Mouse (Mus musculus): Measurements from ENCODE around the gene Faah. TPM values are rescaled to one million over a fixed set of nuclear protein-coding genes. Genes with fewer than 3 reads are reported as not detected.
A peak's percentile ranks its signal among the peaks of the same experiment; 100 is the strongest.

Gene Faah
- polyA plus RNA-seq, 1 experiment = 34.7 TPM

GRCm38 (mm10) chr4:116049211-116049610 lies 31.5 kb upstream of the Faah start:
- Histone ChIP-seq H3K4me3 (ENCODE audit: insufficient read depth, low read depth, low read length) (no peak overlapping the region), H3K27me3 (replicated peaks; ENCODE audit: control insufficient read depth, insufficient read depth, low read length) (no peaks in the 10 kb centered on the region), H3K27ac (ENCODE audit: insufficient read depth, low read depth, low read length) (no peak overlapping the region), H3K36me3 (ENCODE audit: control insufficient read depth, insufficient read depth, low read length) (no peaks in the 10 kb centered on the region), H3K4me1 (ENCODE audit: control insufficient read depth, insufficient read depth, low read length) (no peaks in the 10 kb centered on the region; the same call in 1 of the 2 replicates)
- TF ChIP-seq POLR2A (IDR thresholded peaks at IDR 0.05; ENCODE audit: low read depth, low read length) (no peak), CTCF (conservative IDR thresholded peaks at IDR 0.05; ENCODE audit: insufficient read depth, insufficient read length, low read depth, low read length) (no peak)
- no peak for DNase-seq
- 79% methylated on average over 3 of the region's 3 CpGs for WGBS

- no peak for DNase-seq
- H3K4me3 ChIP-seq (ENCODE audit: insufficient read depth, low read depth, low read length) = no peak overlapping the region
- H3K27me3 ChIP-seq (replicated peaks; ENCODE audit: control insufficient read depth, insufficient read depth, low read length) = no peaks in the 10 kb centered on the region
- no peaks in the 10 kb centered on the region for H3K36me3 ChIP-seq (ENCODE audit: control insufficient read depth, insufficient read depth, low read length)
- 79% methylated on average over 7 of the region's 7 CpGs for WGBS
- no peak overlapping the region for H3K27ac ChIP-seq (ENCODE audit: insufficient read depth, low read depth, low read length)
- no peaks in the 10 kb centered on the region; the same call in 1 of the 2 replicates for H3K4me1 ChIP-seq (ENCODE audit: control insufficient read depth, insufficient read depth, low read length)
- no peak for TF ChIP-seq CTCF (conservative IDR thresholded peaks at IDR 0.05; ENCODE audit: insufficient read depth, insufficient read length, low read depth, low read length)
- TF ChIP-seq POLR2A (IDR thresholded peaks at IDR 0.05; ENCODE audit: low read depth, low read length) = no peak
Observed at GRCm38 (mm10) chr4:116048130-116048920, 30.6 kb upstream of the Faah start.

GRCm38 (mm10) chr4:116047681-116048080 lies 30.0 kb upstream of the Faah start:
- Histone ChIP-seq H3K27ac (ENCODE audit: insufficient read depth, low read depth, low read length) (no peak overlapping the region), H3K4me1 (ENCODE audit: control insufficient read depth, insufficient read depth, low read length) (no peaks in the 10 kb centered on the region), H3K4me3 (ENCODE audit: insufficient read depth, low read depth, low read length) (no peak overlapping the region), H3K27me3 (replicated peaks; ENCODE audit: control insufficient read depth, insufficient read depth, low read length) (no peaks in the 10 kb centered on the region), H3K36me3 (ENCODE audit: control insufficient read depth, insufficient read depth, low read length) (no peaks in the 10 kb centered on the region; the same call in 1 of the 2 replicates)
- DNase-seq = no peak
- 93% methylated on average over 1 of the region's 1 CpGs for WGBS
- TF ChIP-seq POLR2A (IDR thresholded peaks at IDR 0.05; ENCODE audit: low read depth, low read length) (no peak), CTCF (conservative IDR thresholded peaks at IDR 0.05; ENCODE audit: insufficient read depth, insufficient read length, low read depth, low read length) (no peak)

- no peak overlapping the region for H3K27ac ChIP-seq (ENCODE audit: insufficient read depth, low read depth, low read length)
- WGBS = 95% methylated on average over 2 of the region's 2 CpGs
- no peak for DNase-seq
- H3K4me3 ChIP-seq (ENCODE audit: insufficient read depth, low read depth, low read length) = no peak overlapping the region
- H3K27me3 ChIP-seq (replicated peaks; ENCODE audit: control insufficient read depth, insufficient read depth, low read length) = no peaks in the 10 kb centered on the region
- H3K4me1 ChIP-seq (ENCODE audit: control insufficient read depth, insufficient read depth, low read length) = no peaks in the 10 kb centered on the region
- TF ChIP-seq POLR2A (IDR thresholded peaks at IDR 0.05; ENCODE audit: low read depth, low read length) (no peak), CTCF (conservative IDR thresholded peaks at IDR 0.05; ENCODE audit: insufficient read depth, insufficient read length, low read depth, low read length) (no peak)
- no peaks in the 10 kb centered on the region; the same call in none of the 2 replicates for H3K36me3 ChIP-seq (ENCODE audit: control insufficient read depth, insufficient read depth, low read length)
Observed at GRCm38 (mm10) chr4:116046604-116047003, 28.9 kb upstream of the Faah start.

- WGBS = 78% methylated on average over 3 of the region's 3 CpGs
- no peaks in the 10 kb centered on the region for H3K27me3 ChIP-seq (replicated peaks; ENCODE audit: control insufficient read depth, insufficient read depth, low read length)
- no peak overlapping the region for H3K4me3 ChIP-seq (ENCODE audit: insufficient read depth, low read depth, low read length)
- H3K27ac ChIP-seq (ENCODE audit: insufficient read depth, low read depth, low read length) = no peak overlapping the region
- TF ChIP-seq POLR2A (IDR thresholded peaks at IDR 0.05; ENCODE audit: low read depth, low read length) (no peak), CTCF (conservative IDR thresholded peaks at IDR 0.05; ENCODE audit: insufficient read depth, insufficient read length, low read depth, low read length) (no peak)
- H3K4me1 ChIP-seq (ENCODE audit: control insufficient read depth, insufficient read depth, low read length) = peaks cover 2% of the 10 kb centered on the region; the same call in 1 of the 2 replicates
- no peaks in the 10 kb centered on the region; the same call in none of the 2 replicates for H3K36me3 ChIP-seq (ENCODE audit: control insufficient read depth, insufficient read depth, low read length)
- no peak for DNase-seq
Observed at GRCm38 (mm10) chr4:116042186-116042585, 24.5 kb upstream of the Faah start.

GRCm38 (mm10) chr4:116040466-116040865 lies 22.7 kb upstream of the Faah start:
- TF ChIP-seq CTCF (conservative IDR thresholded peaks at IDR 0.05; ENCODE audit: insufficient read depth, insufficient read length, low read depth, low read length) (no peak), POLR2A (IDR thresholded peaks at IDR 0.05; ENCODE audit: low read depth, low read length) (no peak)

GRCm38 (mm10) chr4:116033374-116033773 lies 15.6 kb upstream of the Faah start:
- TF ChIP-seq CTCF (conservative IDR thresholded peaks at IDR 0.05; ENCODE audit: insufficient read depth, insufficient read length, low read depth, low read length) (no peak), POLR2A (IDR thresholded peaks at IDR 0.05; ENCODE audit: low read depth, low read length) (no peak)
- 91% methylated on average over 5 of the region's 5 CpGs for WGBS
- no peak overlapping the region for H3K27ac ChIP-seq (ENCODE audit: insufficient read depth, low read depth, low read length)
- peaks cover 3% of the 10 kb centered on the region; the same call in 1 of the 2 replicates for H3K4me1 ChIP-seq (ENCODE audit: control insufficient read depth, insufficient read depth, low read length)
- no peak overlapping the region for H3K4me3 ChIP-seq (ENCODE audit: insufficient read depth, low read depth, low read length)
- no peaks in the 10 kb centered on the region for H3K36me3 ChIP-seq (ENCODE audit: control insufficient read depth, insufficient read depth, low read length)
- no peak for DNase-seq
- no peaks in the 10 kb centered on the region for H3K27me3 ChIP-seq (replicated peaks; ENCODE audit: control insufficient read depth, insufficient read depth, low read length)

More at GRCm38 (mm10) chr4:116040466-116040865, 22.7 kb upstream of the Faah start:
- DNase-seq = peak; percentile 58
- no peaks in the 10 kb centered on the region for H3K27me3 ChIP-seq (replicated peaks; ENCODE audit: control insufficient read depth, insufficient read depth, low read length)
- peaks cover 2% of the 10 kb centered on the region; the same call in 1 of the 2 replicates for H3K4me1 ChIP-seq (ENCODE audit: control insufficient read depth, insufficient read depth, low read length)
- no peaks in the 10 kb centered on the region; the same call in none of the 2 replicates for H3K36me3 ChIP-seq (ENCODE audit: control insufficient read depth, insufficient read depth, low read length)
- H3K27ac ChIP-seq (ENCODE audit: insufficient read depth, low read depth, low read length) = no peak overlapping the region; the same call in 1 of the 2 replicates
- WGBS = 54% methylated on average over 2 of the region's 2 CpGs
- no peak overlapping the region for H3K4me3 ChIP-seq (ENCODE audit: insufficient read depth, low read depth, low read length)
